Mouse (Mus musculus): ENCODE results near the gene Gm14434.
"Not testable (repeated sequence)": the region's sequence is repeated elsewhere in the genome, so short reads cannot be mapped to it uniquely, and the experiment has no call there.

The Gm14434 gene

GRCm38 (mm10) chr2:176486683-176487082 is at the start of gene Gm14434:
Gm14434 (minus strand) TSS chr2:176486783.
- DNase-seq = not testable (repeated sequence)

- DNase-seq = not testable (repeated sequence)
Measured at GRCm38 (mm10) chr2:176520756-176521155, 34.2 kb upstream of the Gm14434 start, which contains the start of gene Zfp967. Zfp967 (plus strand) TSS chr2:176521056.

GRCm38 (mm10) chr2:176423294-176423693 is 63.3 kb downstream of the Gm14434 start, which contains the start of gene Gm14435:
Gm14435 (plus strand) TSS chr2:176423594.
- DNase-seq = not testable (repeated sequence)
